Mouse (Mus musculus): ENCODE measurements at regions not wholly inside any gene's neighbourhood (a gene's known extent, or its start where the extent isn't known, plus 50 kb on each side); places are given as distances from the start of the nearest gene placed in this dataset.
"Not testable (repeated sequence)": the region's sequence is repeated elsewhere in the genome, so short reads cannot be mapped to it uniquely, and the experiment has no call there.

GRCm38 (mm10) chr11:114483350-114483749, 185.0 kb upstream of the Rpl38 start:
- not testable (repeated sequence) for DNase-seq

GRCm38 (mm10) chr11:114482070-114482469, 186.3 kb upstream of the Rpl38 start:
- no peak for DNase-seq

- DNase-seq, result no peak
Measured at GRCm38 (mm10) chr11:114481037-114481436, 187.3 kb upstream of the Rpl38 start.

- no peak for DNase-seq
Measured at GRCm38 (mm10) chr11:114480119-114480540, 188.2 kb upstream of the Rpl38 start.

- no peak for DNase-seq
Measured at GRCm38 (mm10) chr11:114478736-114479135, 189.6 kb upstream of the Rpl38 start.

- DNase-seq, result peak in 1 of 2 experiments; percentile 22
Measured at GRCm38 (mm10) chr11:114477365-114477764, 191.0 kb upstream of the Rpl38 start.

DNA sequence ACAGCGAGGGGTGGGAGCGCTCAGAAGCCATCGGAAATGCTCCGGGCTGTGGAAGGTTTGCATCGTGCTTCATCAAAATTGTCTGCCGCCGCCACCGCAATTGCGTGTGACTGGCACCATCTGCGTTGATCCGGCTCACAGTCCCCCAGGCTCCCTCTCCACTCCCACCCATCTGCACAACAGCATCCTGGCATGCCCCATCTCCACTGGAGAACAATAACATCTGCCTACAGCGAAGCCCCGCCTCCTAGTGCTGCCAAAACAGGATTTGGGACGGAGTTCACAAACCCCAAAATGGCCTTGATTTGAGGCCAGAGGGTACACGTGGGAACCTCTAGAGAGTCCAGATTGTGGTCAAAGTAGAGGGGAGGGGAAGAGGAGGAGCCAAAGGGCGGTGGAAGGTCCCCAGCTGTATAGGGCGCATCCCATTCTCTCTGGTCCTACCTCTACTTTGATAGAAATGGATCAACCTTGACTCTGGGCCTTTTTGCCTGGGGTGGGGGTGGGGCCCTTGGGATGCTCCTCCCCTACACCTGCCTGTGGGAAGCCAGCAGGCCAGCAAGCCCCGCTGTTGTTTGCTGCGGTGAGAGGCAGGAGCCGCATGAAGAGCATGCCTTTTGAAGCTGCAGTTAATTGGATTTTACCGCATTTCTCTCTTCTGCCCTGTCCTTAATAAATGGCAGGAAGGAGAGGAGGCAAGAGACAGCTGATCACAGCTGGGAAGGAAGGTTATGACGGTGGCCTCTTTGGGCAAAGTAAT, 195.6 kb upstream of the Rpl38 start:
- DNase-seq, result no peak

DNA sequence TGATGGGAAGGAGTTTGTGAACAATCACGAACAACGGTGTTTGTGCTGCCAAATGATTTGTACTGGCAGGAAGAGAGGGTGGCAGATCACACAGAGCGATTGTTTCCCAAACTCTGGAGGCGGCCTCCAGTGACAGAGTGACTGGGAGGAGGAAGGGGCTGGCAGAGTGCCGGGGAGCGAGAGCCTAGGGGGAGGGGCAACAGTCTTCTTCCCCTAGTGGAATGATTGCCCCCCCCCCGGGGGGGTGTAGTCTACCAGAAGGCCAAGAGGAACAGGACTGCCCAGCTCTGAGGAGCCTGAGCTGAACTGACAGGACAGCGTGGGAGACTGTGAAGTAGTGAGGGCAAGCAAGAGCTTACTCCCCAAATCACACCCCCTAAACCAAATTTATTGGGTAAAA, 199.9 kb upstream of the Rpl38 start:
- peak; percentile 85 to 89 for DNase-seq

DNA sequence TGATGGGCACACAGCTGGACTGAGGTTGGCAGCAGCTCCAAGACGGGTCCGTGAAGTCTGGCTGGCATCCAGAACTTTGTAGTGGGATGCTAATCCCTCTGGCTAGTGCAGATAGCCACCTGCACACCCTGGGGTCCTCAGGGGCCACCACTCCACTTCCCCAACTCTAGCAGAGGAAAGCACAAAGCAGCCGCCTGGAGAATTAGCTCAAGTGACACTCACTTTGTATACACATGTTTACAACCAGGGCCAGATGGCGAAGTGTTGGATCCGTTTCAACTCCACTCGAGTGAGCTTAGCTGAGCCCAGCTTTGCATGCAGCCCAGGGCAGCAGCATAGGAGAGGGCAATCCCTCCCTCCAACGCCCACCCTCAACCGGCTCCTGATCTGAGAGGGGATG, 200.5 kb upstream of the Rpl38 start:
- peak in 1 of 2 experiments; percentile 21 for DNase-seq

DNA sequence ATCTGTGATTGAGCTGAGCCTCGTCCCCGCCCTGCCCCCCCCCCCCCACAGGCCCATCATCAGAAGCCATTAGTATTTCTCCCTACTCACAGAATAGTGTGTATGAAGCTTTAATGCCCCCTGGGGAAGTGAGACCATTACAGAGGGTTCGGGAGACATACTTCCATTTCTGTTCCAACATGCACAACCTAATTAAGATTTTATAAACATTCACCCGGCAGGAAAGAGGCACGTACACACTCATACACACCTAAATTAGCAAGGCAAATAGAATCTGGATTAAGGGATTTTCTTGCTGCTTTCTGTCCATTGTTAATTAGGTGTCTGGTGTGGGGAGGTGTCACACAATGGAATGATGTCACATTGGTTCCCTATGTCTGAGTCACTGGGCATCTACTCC, 202.8 kb upstream of the Rpl38 start:
- DNase-seq, result no peak

GRCm38 (mm10) chr11:114462755-114463374, 205.5 kb upstream of the Rpl38 start:
- DNase-seq, result peak; percentile 47 to 55

- no peak for DNase-seq
Measured at GRCm38 (mm10) chr11:114454876-114455330, 213.4 kb upstream of the Rpl38 start.

DNA sequence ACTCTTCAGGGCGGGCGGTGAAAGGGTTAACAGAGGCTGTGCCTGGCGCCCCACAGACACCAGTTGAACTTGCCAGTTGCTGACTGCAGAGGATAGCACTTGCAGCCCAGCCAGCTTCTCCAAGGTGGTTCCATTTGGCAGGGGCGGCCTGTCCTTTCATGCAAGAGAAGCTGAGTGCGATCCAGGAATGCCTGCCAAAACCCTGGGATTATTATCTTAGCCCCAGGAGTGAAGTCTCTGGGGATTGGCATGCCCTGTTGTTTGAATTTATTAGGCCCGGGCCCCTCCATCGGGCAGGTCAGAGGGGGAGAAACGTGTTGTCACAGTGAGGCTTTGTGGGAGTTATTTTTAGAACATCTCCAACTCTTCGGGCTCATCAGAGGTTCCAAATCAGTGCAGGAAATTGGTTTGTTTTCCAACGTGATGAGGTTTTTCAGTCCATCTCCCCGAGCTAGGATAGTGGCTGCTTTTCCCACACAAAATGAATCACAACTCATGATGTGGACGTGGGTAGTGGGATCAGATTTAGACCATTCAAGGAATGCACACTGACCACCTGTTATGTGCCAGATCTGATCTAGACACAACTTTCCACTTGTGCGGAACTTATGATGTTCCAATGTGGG, 219.4 kb upstream of the Rpl38 start:
- peak; percentile 54 to 63 for DNase-seq

GRCm38 (mm10) chr11:114447461-114447847, 220.9 kb upstream of the Rpl38 start:
- DNase-seq, result no peak

DNA sequence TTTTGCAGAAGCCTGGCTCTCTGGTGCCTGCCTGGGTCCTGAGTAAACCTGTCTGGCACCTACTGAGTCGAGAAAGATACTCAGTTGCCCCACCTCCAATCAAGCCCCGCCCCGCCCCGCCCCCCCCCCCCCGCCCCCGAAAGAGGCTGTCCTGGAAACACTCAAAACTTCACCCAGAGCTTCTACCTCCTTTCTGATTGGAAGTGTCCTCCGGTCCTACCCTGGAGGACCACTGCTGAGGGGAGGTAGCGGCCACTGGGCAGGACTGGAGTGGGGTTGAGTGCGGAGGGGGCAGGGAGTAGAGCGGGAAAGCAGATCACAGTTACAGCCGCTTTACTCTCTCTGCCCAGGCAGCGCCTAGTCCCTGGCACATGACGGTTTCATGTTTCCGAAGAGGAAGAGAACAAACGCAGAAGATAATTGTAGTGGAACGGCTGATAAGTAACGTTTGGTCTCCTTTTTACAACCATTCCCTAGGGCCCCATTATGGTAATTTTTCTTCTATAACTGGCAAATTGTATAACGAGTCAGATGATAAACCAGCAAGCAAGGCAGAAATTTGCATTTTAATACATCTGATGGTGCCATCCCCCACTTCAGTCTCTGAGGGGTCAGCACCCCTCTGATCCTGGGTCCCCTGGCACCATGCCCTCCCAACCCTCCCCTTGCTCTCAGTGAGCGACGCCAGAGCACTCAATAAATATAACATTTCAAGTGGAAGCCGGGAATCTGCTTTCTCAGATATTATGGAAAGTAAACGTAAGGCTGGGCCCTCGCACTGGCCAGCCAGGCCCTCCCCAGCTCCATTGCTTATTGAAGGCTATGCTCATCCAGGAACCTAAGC, 221.5 kb upstream of the Rpl38 start:
- DNase-seq, result peak; percentile 30 to 51

DNA sequence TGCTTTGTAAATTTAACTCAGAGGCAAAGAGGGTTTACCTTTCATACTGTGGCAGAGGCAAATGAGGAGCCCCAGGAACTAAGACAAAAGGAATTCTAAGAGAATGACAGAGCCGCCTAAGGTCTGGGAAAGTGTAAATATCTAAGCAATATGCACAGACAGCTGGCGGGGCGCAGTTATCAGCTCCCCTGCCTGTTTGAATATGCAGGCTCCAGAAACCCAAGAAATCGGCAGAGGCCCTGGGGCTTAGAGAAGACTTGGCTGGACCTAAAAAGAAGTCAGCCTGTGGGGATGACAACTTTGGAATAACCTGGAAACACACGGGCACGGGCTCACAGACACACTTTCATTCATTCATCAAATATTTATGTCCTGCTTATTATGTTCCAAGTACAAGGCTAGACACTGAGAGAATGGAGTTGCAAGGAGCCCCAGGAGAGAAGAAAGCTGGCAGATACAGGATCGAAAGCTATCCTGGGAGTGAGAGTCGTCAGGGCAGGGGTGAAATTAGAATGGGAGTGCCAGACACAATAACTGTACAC, 222.2 kb upstream of the Rpl38 start:
- DNase-seq, result no peak

DNA sequence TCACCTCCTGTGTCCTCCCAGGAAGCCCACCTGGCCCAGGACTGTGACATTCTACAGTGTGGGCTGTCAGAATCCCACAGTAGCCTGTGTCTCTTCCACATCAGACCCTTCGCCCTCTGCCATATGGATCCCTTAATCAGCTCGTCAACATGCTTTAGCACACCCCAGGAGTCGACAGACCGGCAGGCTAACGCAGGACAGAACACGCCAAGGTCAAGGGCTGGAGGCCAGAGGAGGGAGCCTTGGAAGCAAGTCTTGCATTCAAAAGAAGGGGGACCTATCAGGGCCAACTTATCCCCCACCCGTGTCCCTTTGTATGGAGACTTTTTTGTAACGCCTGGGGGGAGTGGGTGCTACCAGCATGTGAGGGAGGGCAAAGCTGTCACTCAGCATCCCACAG, 224.1 kb upstream of the Rpl38 start:
- DNase-seq, result no peak

DNA sequence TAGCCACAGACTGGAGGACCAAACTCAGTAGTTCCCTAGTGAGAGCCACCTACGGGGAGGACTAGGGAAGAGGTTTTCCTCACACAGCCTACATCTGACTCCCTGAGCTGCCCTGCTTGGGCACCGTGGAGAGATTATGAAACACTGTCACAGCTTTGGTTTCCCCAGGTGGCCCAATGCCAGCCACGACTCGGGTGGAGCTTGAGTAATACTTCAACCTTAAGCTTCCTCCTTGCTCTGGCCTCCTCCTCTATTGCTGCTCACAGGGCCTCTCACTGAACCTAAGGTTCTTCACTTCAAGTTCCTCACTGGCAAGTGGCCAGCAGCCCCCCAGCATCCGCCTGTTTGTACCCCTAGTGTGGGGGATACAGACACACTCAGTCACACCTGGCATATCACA, 224.9 kb upstream of the Rpl38 start:
- peak; percentile 10 to 64 for DNase-seq

DNA sequence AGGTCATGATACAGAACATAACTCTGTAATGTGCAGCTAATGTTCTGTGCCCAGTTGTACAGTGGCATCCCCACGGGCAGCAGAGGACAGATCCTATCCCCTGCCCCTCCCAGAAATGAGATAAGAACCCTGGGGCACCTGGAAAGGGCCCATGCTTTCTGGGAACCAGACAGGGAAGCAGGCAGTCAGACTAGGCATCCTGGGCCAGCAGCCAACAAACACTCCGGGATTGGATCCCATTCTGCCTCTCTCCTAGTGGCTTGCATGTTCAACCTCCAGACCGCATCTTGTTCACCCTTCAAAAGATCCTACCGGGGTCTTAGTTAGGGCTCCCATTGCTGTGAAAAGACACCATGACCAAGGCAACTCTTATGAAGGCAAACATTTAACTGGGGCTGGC, 229.0 kb upstream of the Rpl38 start:
- DNase-seq, result no peak

DNA sequence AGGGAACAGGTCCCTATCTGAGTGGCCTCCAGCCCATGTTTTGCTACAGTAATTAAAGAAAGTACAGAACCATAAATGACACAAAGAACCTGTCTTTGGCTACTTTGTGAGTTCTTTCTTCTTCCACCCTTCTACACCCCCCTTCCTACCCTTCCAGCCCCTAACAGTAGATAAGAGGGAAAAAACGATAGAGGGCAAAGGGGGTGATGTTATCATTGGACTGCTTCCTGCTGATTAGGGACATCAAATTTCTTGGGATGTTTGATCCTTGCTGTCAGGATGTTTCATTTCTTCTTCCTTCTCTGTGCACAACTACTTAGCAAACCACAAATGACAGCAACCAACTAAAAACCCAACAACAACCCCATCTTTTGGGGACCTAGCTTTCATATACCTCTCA, 232.5 kb upstream of the Rpl38 start:
- no peak for DNase-seq

- no peak for DNase-seq
Measured at GRCm38 (mm10) chr11:114433561-114433960, 234.8 kb upstream of the Rpl38 start.

DNA sequence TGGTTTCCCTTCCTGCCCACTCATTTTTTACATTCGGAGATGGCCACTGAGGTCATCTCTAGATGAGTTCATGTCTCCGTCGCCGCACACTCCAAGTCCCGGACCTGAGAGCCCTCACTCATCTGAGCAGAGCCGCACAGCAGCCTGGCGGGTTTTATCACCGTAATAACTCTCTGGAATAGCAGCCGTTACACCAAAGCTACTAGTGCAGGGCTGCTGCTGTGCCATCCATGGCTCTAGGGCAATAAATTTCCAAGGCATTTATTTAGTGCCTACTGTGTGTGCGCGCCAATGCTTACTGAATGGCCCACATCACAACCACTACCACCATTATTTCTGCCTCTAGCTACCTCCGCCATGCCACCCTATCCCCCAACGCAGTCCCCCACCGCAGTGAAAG, 242.9 kb upstream of the Rpl38 start:
- DNase-seq, result no peak

DNA sequence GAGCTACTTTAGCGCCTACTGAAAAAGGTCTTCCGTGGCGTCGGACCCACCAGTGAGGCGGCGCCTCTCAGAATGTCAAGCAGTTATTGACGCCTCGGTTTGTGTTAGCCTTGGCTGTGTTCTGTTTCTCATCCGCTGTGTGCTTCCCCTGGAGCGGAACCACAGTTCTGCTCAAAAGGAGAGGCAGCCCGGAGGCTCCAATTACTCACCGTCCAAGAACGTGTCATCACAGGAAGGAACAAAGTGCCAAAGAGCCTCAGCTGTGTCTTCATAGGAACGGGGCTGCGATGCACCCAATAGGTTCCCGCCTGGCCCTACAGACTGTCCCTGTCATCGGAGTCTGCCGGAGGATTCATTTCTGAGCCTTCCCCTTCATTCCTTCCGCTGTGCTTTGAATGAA, 245.0 kb upstream of the Rpl38 start:
- DNase-seq, result no peak
